Mouse (Mus musculus): Measurements from ENCODE around the gene Ren1. TPM values are rescaled to one million over a fixed set of nuclear protein-coding genes. Genes with fewer than 3 reads are reported as not detected.

Ren1 gene
- polyA plus RNA-seq, 1 experiment from 2014 or later = 6.6 TPM

DNA sequence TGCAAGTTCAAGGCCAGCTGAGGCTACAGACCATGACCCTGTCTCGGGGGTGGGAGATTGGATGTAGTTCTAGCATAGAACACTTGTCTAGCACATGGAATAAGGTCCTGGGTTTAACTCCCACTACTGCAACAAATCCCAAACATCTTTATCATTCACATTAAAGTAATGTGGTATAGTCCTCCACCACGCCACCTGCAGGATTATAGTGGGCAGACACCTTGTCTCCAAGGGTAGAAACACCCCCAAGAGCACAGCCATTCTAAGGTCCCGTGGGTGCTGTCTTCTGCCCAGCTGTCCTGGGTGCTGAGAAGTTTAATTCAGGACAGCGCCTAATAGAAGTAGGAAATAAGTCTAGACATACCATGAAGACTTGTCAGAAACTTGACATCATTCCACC lies 33.7 kb upstream of the Ren1 start:
- no peaks in the 10 kb centered on the region for H3K9me3 ChIP-seq (ENCODE audit: control insufficient read depth, low read length)
- no peak overlapping the region for H3K27ac ChIP-seq (ENCODE audit: low read depth, low read length)
- no peak overlapping the region for H3K4me2 ChIP-seq (ENCODE audit: low read length)
- peaks cover 5% of the 10 kb centered on the region for H3K4me1 ChIP-seq (ENCODE audit: control insufficient read depth, insufficient read depth, low read depth, low read length)
- H3K4me3 ChIP-seq (ENCODE audit: low read length) = no peak overlapping the region
- ATAC-seq = no peak
- WGBS = 85% methylated on average over 4 of the region's 4 CpGs
- no peaks in the 10 kb centered on the region for H3K27me3 ChIP-seq (replicated peaks; ENCODE audit: control insufficient read depth, insufficient read depth, low read length)
- no peaks in the 10 kb centered on the region for H3K36me3 ChIP-seq (ENCODE audit: control insufficient read depth, insufficient read depth, low read length)
- H3K9ac ChIP-seq (ENCODE audit: low read depth, low read length) = no peak overlapping the region

- no peaks in the 10 kb centered on the region for H3K27me3 ChIP-seq (replicated peaks; ENCODE audit: control insufficient read depth, insufficient read depth, low read length)
- no peaks in the 10 kb centered on the region for H3K4me1 ChIP-seq (ENCODE audit: control insufficient read depth, insufficient read depth, low read depth, low read length)
- no peak overlapping the region for H3K4me2 ChIP-seq (ENCODE audit: low read length)
- no peak overlapping the region for H3K27ac ChIP-seq (ENCODE audit: low read depth, low read length)
- no peak overlapping the region for H3K4me3 ChIP-seq (ENCODE audit: low read length)
- H3K9me3 ChIP-seq (ENCODE audit: control insufficient read depth, low read length) = no peaks in the 10 kb centered on the region
- 56% methylated on average over 1 of the region's 1 CpGs for WGBS
- ATAC-seq = no peak
- no peaks in the 10 kb centered on the region for H3K36me3 ChIP-seq (ENCODE audit: control insufficient read depth, insufficient read depth, low read length)
- no peak overlapping the region for H3K9ac ChIP-seq (ENCODE audit: low read depth, low read length)
Measured at GRCm38 (mm10) chr1:133317149-133317548, 33.2 kb upstream of the Ren1 start.

GRCm38 (mm10) chr1:133321267-133321925 lies 28.9 kb upstream of the Ren1 start, which contains the start of gene Kiss1:
Gene Kiss1, plus strand, starts transcription at chr1:133321875.
- Histone ChIP-seq H3K4me3 (ENCODE audit: low read length) (no peak within 1 kb of the TSS), H3K9ac (ENCODE audit: low read depth, low read length) (no peak within 1 kb of the TSS)

DNA sequence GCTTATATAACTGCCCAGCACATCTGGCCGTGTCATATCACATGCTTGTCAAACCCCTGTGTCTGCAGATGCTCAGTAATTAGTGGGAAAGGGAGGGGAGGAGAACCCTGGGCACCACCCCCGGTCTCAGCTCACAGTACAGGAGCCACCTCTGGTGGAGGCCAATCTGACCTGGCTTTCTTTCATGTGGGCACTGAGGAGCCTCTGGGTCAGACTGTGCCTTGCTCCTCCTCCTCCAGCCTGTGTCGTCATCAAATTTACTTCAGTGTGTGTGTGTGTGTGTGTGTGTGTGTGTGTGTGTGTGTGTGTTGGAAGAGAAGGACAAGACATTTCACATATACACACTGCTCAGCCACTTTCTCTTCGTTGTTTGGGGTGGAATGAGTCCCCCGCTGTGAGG lies 27.0 kb upstream of the Ren1 start:
- Histone ChIP-seq H3K4me3 (ENCODE audit: low read length) (no peak overlapping the region), H3K9ac (ENCODE audit: low read depth, low read length) (no peak overlapping the region), H3K27me3 (replicated peaks; ENCODE audit: control insufficient read depth, insufficient read depth, low read length) (no peaks in the 10 kb centered on the region), H3K4me1 (ENCODE audit: control insufficient read depth, insufficient read depth, low read depth, low read length) (no peaks in the 10 kb centered on the region), H3K9me3 (ENCODE audit: control insufficient read depth, low read length) (no peaks in the 10 kb centered on the region), H3K36me3 (ENCODE audit: control insufficient read depth, insufficient read depth, low read length) (no peaks in the 10 kb centered on the region), H3K27ac (ENCODE audit: low read depth, low read length) (no peak overlapping the region), H3K4me2 (ENCODE audit: low read length) (no peak overlapping the region)
- ATAC-seq = peak; percentile 41; the same call in 1 of the 2 replicates
- WGBS = 58% methylated on average over 5 of the region's 5 CpGs

More at GRCm38 (mm10) chr1:133321267-133321925, 28.9 kb upstream of the Ren1 start, which contains the start of gene Kiss1:
- Histone ChIP-seq H3K9me3 (ENCODE audit: control insufficient read depth, low read length) (no peaks in the 10 kb centered on the region), H3K4me2 (ENCODE audit: low read length) (no peak within 1 kb of the TSS), H3K36me3 (ENCODE audit: control insufficient read depth, insufficient read depth, low read length) (no peaks in the 10 kb centered on the region), H3K27me3 (replicated peaks; ENCODE audit: control insufficient read depth, insufficient read depth, low read length) (no peaks in the 10 kb centered on the region), H3K27ac (ENCODE audit: low read depth, low read length) (no peak within 1 kb of the TSS), H3K4me1 (ENCODE audit: control insufficient read depth, insufficient read depth, low read depth, low read length) (no peaks in the 10 kb centered on the region)
- WGBS = 74% methylated on average over 13 of the region's 13 CpGs
- no peak for ATAC-seq

DNA sequence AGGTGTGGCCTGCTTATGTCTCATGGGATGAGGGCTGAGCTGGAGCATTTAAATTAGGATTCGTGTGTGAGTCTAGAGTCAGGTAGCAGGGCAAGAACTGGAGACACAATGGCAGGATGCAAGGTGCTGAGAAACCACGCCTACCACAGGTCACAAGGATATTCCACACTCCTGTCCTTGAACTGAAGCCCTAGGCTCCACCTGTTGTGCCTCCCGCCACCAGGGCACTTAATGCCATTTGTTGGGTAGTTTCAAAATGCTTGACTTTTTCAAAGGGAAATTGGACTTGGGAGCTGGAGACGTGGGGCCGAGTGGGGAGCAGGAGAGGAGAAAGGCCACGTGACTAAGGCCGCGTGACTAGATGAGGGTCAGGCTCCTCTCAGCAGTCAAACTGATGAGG lies 24.4 kb upstream of the Ren1 start:
- WGBS = 88% methylated on average over 8 of the region's 8 CpGs
- peaks cover 4% of the 10 kb centered on the region for H3K4me1 ChIP-seq (ENCODE audit: control insufficient read depth, insufficient read depth, low read depth, low read length)
- H3K27me3 ChIP-seq (replicated peaks; ENCODE audit: control insufficient read depth, insufficient read depth, low read length) = no peaks in the 10 kb centered on the region
- H3K4me3 ChIP-seq (ENCODE audit: low read length) = no peak overlapping the region
- no peak overlapping the region for H3K27ac ChIP-seq (ENCODE audit: low read depth, low read length)
- H3K9me3 ChIP-seq (ENCODE audit: control insufficient read depth, low read length) = no peaks in the 10 kb centered on the region
- H3K36me3 ChIP-seq (ENCODE audit: control insufficient read depth, insufficient read depth, low read length) = no peaks in the 10 kb centered on the region
- no peak overlapping the region for H3K4me2 ChIP-seq (ENCODE audit: low read length)
- no peak overlapping the region for H3K9ac ChIP-seq (ENCODE audit: low read depth, low read length)
- ATAC-seq = no peak

GRCm38 (mm10) chr1:133327094-133327493 lies 23.2 kb upstream of the Ren1 start:
- ATAC-seq = no peak

GRCm38 (mm10) chr1:133328299-133328795 lies 22.0 kb upstream of the Ren1 start:
- H3K4me2 ChIP-seq (ENCODE audit: low read length) = no peak overlapping the region
- no peak for ATAC-seq
- no peaks in the 10 kb centered on the region for H3K36me3 ChIP-seq (ENCODE audit: control insufficient read depth, insufficient read depth, low read length)
- peaks cover 10% of the 10 kb centered on the region for H3K4me1 ChIP-seq (ENCODE audit: control insufficient read depth, insufficient read depth, low read depth, low read length)
- 58% methylated on average over 6 of the region's 6 CpGs for WGBS
- no peaks in the 10 kb centered on the region for H3K9me3 ChIP-seq (ENCODE audit: control insufficient read depth, low read length)
- no peak overlapping the region for H3K4me3 ChIP-seq (ENCODE audit: low read length)
- H3K27me3 ChIP-seq (replicated peaks; ENCODE audit: control insufficient read depth, insufficient read depth, low read length) = no peaks in the 10 kb centered on the region
- H3K27ac ChIP-seq (ENCODE audit: low read depth, low read length) = no peak overlapping the region
- H3K9ac ChIP-seq (ENCODE audit: low read depth, low read length) = no peak overlapping the region

More at GRCm38 (mm10) chr1:133327094-133327493, 23.2 kb upstream of the Ren1 start:
- Histone ChIP-seq H3K4me3 (ENCODE audit: low read length) (no peak overlapping the region), H3K27ac (ENCODE audit: low read depth, low read length) (no peak overlapping the region), H3K36me3 (ENCODE audit: control insufficient read depth, insufficient read depth, low read length) (no peaks in the 10 kb centered on the region), H3K4me1 (ENCODE audit: control insufficient read depth, insufficient read depth, low read depth, low read length) (peaks cover 10% of the 10 kb centered on the region), H3K4me2 (ENCODE audit: low read length) (no peak overlapping the region), H3K9me3 (ENCODE audit: control insufficient read depth, low read length) (no peaks in the 10 kb centered on the region), H3K27me3 (replicated peaks; ENCODE audit: control insufficient read depth, insufficient read depth, low read length) (no peaks in the 10 kb centered on the region), H3K9ac (ENCODE audit: low read depth, low read length) (no peak overlapping the region)
- 73% methylated on average over 5 of the region's 5 CpGs for WGBS

DNA sequence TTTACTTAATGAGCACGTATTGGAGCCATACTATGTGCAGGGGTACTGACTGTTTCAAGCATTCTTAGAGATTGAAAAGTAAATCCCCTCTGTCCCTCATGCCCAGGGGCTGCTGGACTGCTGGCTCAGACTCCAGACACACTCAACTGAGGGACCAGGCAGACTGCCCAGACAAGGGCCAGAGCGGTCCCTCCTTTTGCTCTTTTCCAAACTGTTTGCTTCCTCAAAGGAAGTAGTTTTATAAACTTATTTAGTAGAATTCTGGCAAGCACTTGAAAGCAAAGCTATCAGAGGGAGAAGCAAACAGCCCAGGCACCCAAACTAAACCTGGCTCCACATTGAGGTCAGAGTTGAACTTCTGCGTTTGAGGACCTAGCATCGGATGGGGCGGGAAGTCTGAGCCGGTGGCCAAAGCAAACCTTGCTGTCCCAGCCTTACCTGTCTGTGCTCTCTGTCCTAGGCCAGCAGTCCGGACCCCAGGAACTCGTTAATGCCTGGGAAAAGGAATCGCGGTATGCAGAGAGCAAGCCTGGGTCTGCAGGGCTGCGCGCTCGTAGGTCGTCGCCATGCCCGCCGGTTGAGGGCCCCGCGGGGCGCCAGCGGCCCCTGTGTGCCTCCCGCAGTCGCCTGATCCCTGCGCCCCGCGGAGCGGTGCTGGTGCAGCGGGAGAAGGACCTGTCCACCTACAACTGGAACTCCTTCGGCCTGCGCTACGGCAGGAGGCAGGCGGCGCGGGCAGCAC lies 21.2 kb upstream of the Ren1 start:
- Histone ChIP-seq H3K9me3 (ENCODE audit: control insufficient read depth, low read length) (no peaks in the 10 kb centered on the region), H3K27me3 (replicated peaks; ENCODE audit: control insufficient read depth, insufficient read depth, low read length) (no peaks in the 10 kb centered on the region), H3K4me1 (ENCODE audit: control insufficient read depth, insufficient read depth, low read depth, low read length) (peaks cover 10% of the 10 kb centered on the region), H3K4me2 (ENCODE audit: low read length) (peak overlapping the region; percentile 57), H3K4me3 (ENCODE audit: low read length) (peak overlapping the region; percentile 24), H3K27ac (ENCODE audit: low read depth, low read length) (no peak overlapping the region), H3K9ac (ENCODE audit: low read depth, low read length) (peak overlapping the region; percentile 49), H3K36me3 (ENCODE audit: control insufficient read depth, insufficient read depth, low read length) (no peaks in the 10 kb centered on the region)
- no peak for ATAC-seq
- 8% methylated on average over 34 of the region's 34 CpGs for WGBS

GRCm38 (mm10) chr1:133329638-133329964 lies 20.7 kb upstream of the Ren1 start:
- Histone ChIP-seq H3K27ac (ENCODE audit: low read depth, low read length) (no peak overlapping the region), H3K9ac (ENCODE audit: low read depth, low read length) (peak overlapping the region; percentile 49), H3K27me3 (replicated peaks; ENCODE audit: control insufficient read depth, insufficient read depth, low read length) (no peaks in the 10 kb centered on the region), H3K4me3 (ENCODE audit: low read length) (peak overlapping the region; percentile 24), H3K36me3 (ENCODE audit: control insufficient read depth, insufficient read depth, low read length) (no peaks in the 10 kb centered on the region), H3K4me1 (ENCODE audit: control insufficient read depth, insufficient read depth, low read depth, low read length) (peaks cover 10% of the 10 kb centered on the region), H3K4me2 (ENCODE audit: low read length) (peak overlapping the region; percentile 57), H3K9me3 (ENCODE audit: control insufficient read depth, low read length) (no peaks in the 10 kb centered on the region)
- 29% methylated on average over 7 of the region's 7 CpGs for WGBS
- no peak for ATAC-seq
